Mouse (Mus musculus) c-Kit-positive CD71-positive TER-119-positive erythroid progenitor cells, embryonic 14.5 days (primary cell): ENCODE measurements around the gene Ahdc1.

Experiments
- DNase-seq: peaks from one replicate; pipeline ENCODE4 v3.0.0-alpha.2; 2013; ENCODE audit warnings: low spot score

Gene Ahdc1

GRCm38 (mm10) chr4:133017597-133018262, 6.7 kb downstream of the Ahdc1 start:
- DNase-seq: no peak

- DNase-seq: no peak
Measured at GRCm38 (mm10) chr4:133018263-133018798, 7.3 kb downstream of the Ahdc1 start.

- no peak for DNase-seq
Measured at GRCm38 (mm10) chr4:133020721-133021120, 9.7 kb downstream of the Ahdc1 start.

- DNase-seq: no peak
Measured at GRCm38 (mm10) chr4:133021181-133021671, 10.2 kb downstream of the Ahdc1 start.

- no peak for DNase-seq
Measured at GRCm38 (mm10) chr4:133022217-133022616, 11.2 kb downstream of the Ahdc1 start.

- DNase-seq: no peak
Measured at GRCm38 (mm10) chr4:133022954-133023635, 12.0 kb downstream of the Ahdc1 start.

GRCm38 (mm10) chr4:133023636-133024035, 12.6 kb downstream of the Ahdc1 start:
- no peak for DNase-seq

GRCm38 (mm10) chr4:133024404-133024803, 13.3 kb downstream of the Ahdc1 start:
- DNase-seq: no peak

- no peak for DNase-seq
Measured at GRCm38 (mm10) chr4:133024969-133025685, 14.1 kb downstream of the Ahdc1 start.

GRCm38 (mm10) chr4:133026272-133026671, 15.2 kb downstream of the Ahdc1 start:
- no peak for DNase-seq

- no peak for DNase-seq
Measured at GRCm38 (mm10) chr4:133026826-133027375, 15.8 kb downstream of the Ahdc1 start.

- DNase-seq: no peak
Measured at GRCm38 (mm10) chr4:133027721-133028120, 16.7 kb downstream of the Ahdc1 start.

GRCm38 (mm10) chr4:133028193-133028592, 17.1 kb downstream of the Ahdc1 start:
- DNase-seq: no peak

GRCm38 (mm10) chr4:133028875-133029274, 17.8 kb downstream of the Ahdc1 start:
- DNase-seq: no peak

GRCm38 (mm10) chr4:133032410-133033095, 21.5 kb downstream of the Ahdc1 start:
- no peak for DNase-seq

GRCm38 (mm10) chr4:133034478-133034877, 23.4 kb downstream of the Ahdc1 start:
- DNase-seq: no peak

GRCm38 (mm10) chr4:133035446-133035845, 24.4 kb downstream of the Ahdc1 start:
- DNase-seq: no peak

GRCm38 (mm10) chr4:133035946-133036345, 24.9 kb downstream of the Ahdc1 start:
- DNase-seq: no peak

- DNase-seq: no peak
Measured at GRCm38 (mm10) chr4:133037293-133037692, 26.2 kb downstream of the Ahdc1 start.

- DNase-seq: no peak
Measured at GRCm38 (mm10) chr4:133037798-133038197, 26.7 kb downstream of the Ahdc1 start.

- DNase-seq: no peak
Measured at GRCm38 (mm10) chr4:133038521-133039115, 27.6 kb downstream of the Ahdc1 start.
